Mouse (Mus musculus) neural tube, embryonic 10.5 days (tissue): ENCODE data around the gene Apoa2.
A peak's percentile ranks its signal among the peaks of the same experiment; 100 is the strongest.

ENCODE experiments used
- DNase-seq: peaks from one replicate; pipeline ENCODE4 v3.0.0-alpha.2; 2017; ENCODE audit warnings: low spot score; ENCODE audit errors: extremely low spot score

The Apoa2 gene

DNA sequence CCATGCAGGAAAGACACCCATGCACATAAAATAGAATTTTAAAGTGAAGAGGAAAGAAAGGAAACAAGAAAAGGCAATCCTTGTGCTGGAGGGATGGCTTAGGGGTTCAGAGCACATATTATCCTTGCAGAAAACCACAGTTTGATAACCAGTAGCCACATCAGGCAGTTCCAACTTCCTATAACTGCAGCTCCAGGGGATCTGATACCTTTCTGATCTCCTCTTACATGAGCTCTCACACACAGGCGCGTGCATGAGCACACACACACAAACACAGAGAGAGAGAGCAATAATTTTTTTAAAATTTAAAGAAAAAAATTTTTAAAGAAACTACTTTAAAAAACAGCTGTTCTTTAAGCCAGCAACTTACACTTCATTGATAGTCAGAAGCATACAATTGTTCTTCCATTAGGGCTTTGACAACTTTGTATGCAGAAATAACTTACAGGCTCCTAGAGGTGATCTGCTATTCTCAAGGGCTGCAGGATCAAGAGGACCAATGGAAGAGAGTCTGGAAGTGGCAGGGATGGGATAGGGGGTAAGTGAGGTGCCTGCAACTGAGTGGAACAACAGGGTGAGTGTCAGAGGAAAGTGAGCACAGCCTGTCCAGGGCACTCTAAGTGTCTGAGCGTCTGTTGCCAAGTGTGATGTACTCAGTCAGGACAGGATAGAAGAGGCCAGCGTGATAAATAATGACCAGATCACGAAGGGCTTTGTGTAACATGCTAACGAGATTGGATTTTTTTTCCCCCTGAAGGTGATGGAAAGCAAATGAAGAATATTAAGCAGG lies 19.0 kb upstream of the Apoa2 start:
- no peak for DNase-seq

DNA sequence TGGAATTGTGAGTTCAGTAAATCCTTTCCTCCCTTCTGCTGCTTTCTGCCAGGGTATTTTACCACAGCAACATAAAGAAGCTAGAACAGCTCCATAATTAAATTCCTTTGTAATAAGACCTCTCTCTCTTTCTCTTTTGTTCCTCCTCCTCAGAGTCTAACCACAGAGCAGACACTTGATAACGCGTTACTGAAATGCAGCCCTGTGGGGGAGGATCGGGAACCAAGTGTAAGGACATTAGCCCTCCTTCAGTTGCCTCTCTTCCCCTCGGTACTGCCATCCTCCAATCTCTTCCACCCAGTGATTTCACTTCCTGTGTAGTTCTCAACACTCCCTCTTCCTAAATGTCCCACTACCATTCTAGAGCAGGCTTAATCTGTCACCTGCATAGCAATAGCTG lies 15.4 kb upstream of the Apoa2 start:
- no peak for DNase-seq

DNA sequence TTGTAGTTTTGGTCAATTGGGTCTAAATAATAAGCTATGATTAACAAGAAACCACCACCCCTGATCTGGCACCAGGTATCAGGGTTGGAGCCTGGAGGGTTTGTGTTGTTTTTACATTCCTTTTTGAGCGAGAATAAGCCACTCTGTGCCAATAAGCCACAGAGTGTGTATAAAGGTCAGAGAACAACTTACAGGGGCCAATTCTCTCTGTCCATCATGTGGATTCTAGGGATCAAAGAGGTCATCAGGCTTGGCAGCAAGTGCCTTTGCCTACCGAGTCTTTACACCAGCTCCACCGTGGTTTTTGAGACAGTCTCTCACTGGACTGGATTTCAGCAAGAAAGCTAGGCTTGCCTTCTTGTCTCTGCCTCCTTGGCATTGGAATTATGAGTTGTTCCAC lies 12.0 kb upstream of the Apoa2 start:
- no peak for DNase-seq

DNA sequence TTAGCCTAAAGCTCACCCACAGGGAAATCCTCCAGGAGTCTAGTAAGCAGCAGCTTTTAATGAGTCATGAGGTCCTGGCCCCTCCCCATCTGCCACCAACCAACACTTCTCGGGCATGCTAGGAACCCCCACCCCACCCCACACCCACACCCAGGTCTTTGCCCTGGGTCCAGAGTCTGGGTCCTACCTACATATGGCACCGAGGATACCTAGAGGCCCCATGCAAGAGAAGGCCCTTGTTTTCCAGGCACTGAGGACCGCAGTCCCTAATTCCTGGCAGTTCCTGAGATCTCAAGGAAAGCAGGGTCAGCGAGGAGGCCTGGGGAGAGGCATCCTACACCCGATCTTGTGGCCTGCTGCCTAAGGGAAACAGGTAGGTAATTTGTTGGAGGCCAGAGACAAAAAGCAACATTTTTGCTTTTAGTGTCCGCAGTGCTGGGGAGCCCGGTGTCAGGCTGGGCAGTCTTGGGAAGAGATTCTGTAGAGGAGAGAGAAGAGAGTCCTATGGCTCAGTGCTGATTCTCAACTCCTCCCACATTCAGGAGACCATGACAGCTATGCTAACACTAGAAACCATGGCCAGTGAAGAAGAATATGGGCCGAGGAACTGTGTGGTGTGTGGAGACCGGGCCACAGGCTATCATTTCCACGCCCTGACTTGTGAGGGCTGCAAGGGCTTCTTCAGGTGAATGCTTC lies 10.9 kb upstream of the Apoa2 start, which contains the start of gene Nr1i3:
Gene Nr1i3 (plus strand): TSS at position 170 of the 696 bp plus-strand sequence.
- no peak for DNase-seq

DNA sequence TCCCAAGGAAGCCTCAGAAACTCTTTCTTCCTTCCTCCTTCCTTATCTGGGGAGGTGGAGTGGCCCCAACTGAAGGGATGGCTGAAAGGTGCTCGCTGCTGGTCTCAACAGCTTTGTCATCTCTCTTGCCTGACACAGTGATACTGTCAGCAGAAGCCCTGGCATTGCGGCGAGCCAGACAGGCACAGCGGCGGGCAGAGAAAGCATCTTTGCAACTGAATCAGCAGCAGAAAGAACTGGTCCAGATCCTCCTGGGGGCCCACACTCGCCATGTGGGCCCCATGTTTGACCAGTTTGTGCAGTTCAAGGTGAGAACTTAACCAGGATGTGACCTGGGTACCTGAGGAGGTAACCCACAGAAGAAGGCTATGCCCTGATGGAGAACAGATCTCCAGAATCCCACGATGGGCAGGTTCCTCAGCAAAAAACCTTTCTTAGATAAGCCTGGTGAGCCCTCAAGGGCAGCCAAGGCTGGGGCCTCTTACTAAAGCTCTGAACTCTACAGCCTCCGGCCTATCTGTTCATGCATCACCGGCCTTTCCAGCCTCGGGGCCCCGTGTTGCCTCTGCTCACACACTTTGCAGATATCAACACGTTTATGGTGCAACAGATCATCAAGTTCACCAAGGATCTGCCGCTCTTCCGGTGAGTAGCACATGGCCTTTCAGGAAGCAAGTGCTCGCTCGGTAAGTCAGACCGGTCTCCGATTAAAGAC lies 8.5 kb upstream of the Apoa2 start:
- DNase-seq = no peak

DNA sequence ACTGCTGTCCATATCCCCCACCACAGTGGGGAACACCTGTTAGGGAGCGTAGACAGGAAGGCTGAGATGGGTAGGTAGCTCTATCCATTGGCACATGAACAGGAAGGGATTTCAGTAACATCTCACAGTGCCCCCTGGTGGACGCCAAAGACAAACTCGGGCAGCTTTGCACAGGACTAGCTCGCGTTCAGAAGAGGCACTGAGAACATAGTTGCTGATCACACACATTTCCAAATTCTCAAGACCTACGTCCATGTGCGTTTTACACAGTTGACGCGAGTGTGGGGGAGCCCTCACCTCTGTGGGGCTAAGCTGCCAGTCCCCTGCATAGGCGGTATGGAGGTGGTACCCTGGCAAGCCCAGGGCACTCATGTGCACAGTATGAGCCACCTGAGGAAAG lies 4.0 kb upstream of the Apoa2 start:
- peak; percentile 87 for DNase-seq

DNA sequence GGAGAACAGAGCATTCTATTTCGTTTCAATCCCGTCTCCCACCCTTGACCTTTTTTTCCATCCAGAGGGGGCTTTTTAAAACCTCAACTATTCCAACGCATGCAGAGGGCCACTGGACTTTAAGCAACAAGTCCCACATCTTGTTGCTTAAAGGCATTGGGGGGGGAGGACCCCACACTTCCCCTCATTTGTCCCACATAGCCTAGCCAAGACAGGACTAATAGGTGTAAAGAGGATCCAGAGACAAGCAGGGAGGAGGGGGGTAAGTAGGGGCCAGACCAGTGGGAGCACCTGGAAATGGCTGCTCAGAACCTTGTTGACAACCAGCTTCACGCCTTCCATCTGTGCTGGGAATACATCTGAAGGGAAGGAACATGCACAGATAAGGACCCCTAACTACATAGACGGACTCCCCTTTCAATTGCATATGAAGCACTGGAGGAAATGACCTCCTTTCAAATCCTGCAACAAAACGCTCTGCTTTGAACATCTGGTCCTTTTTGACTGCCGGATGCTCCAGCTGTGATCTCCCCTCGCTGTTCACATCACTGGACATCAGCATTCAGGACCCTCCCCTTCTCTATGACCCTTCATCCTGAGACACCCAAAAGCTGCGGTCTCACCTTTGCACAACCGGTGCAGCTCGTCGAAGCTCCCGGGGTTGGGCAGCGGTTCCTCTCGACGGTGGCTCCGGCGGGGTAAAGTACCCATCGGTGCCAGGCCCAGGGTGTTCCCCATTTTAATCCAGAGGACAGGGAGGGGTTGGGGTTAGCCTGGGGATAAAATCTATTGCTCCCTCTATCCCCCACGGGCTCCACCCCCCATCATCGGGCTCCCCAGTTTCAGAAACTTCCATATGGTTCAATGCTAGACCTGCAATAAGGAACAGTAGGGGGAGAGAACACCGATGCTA lies 3.3 kb upstream of the Apoa2 start:
- no peak for DNase-seq

DNA sequence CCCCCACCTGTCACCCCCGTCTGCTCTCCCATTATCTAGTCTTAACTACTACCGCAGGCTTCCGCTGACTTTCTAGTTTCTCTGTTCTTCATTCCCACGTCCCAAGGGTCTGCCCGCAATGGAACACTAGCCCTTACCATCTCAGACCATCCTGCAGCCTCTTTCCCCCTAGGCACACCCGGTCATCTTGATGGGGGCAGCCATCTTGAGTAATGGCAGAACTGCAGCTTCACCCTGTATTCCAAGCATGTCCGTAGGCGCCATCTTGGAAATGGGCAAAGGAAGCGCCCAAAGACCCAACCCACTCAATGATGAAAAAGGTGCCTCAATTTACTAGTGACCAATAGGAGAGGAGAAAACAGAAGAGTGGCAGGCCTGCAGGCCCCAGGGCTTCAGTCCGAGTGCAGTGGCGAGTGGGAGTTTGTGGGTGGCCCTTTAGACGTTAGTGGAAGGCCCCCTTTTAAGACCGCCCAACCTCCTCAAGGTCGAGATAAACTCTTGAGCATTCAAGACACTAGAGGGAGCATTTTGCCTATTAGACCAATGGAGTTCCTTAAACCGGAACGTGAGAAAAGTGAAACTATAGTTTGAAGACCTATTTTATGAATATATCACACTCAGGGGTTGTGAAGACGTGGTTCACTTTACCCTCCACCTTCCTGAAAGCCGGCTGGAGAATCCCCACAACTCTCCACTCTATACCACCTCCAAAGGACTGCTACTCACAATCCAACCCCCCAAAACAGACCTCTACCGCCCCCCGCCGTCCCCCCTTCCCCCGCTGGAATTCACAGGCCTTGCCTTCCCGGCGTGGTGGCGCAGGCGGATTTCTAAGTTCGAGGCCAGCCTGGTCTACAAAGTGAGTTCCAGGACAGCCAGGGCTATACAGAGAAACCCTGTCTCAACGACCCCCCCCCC lies 2.4 kb upstream of the Apoa2 start, which contains the start of gene Tomm40l:
Gene Tomm40l (minus strand): TSS at position 277 of the 918 bp plus-strand sequence.
- DNase-seq = peak; percentile 86

DNA sequence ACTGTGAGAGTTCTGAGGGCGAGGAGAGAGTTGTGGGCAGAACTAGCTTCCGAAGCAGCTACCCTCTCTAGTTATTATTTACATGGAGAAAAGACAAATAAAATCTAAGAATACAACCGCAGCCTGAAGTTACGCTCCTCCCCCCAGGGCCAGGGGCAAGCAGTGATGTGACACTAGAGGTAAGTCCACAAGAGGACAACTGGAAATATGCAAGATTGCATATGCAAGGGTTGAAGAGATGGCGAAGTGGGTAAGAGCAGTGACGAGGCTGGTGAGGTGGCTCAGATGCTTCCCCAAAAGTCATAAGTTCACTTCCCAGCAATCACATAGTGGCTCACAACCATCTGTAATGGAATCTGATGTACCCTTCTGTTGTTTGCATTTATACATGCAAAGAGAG lies 1.7 kb upstream of the Apoa2 start:
- no peak for DNase-seq

DNA sequence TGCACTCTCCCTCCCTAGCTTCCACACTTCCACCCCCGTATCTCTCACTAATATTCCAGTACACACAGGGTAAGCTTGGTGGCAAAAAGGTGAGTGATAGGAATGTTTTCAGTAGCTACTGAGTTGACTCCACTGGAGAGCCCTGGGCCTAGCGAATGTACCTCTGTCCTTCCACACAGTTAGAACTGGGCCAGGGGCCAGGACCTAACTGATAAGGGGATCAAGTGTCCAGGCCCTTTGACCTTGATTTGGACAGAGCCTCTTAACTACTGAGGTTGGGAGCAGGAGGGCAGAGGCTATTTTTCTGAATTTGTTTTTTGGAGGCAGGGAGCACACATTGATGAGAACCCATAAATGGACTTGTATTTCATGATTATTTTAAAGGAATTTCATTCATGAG lies 1.1 kb upstream of the Apoa2 start:
- no peak for DNase-seq

DNA sequence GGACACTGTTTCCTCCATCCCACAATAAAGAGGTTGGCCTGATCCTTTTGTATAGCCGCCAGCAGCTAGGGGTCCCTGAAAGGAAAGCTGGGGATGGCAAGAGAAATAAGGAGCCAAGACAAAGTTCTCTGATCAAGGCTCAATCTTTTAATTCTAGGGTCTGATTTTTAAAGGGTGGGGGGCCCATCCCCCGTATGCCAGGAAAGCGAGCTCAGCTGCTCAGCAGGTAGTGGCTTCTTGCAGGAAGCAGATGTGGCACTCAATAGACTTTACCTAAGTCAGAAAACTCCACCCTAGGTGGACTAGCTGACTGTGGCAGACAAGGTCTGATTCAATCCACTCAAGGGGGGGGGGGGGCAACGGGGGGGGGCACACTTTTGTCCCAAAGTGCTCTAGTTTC lies 1.9 kb downstream of the Apoa2 start:
- no peak for DNase-seq

DNA sequence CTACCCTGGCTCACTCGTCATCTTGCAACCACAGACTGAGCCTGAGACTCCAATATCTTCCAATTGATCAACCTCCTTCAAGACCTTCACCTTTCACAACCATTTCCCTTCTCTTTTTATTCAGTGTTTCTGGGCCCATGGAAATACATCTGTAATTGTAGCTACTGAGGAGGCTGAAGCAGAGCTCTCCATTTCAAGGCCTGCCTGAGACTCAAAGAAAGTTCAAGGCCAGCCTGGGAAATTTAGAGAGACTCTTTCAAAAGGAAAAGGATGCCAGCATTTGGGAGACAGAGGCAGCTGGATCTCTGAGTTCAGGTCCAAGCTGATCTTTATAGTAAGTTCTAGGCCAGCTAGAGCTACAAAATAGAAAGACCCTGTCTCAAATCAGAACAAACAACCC lies 3.0 kb downstream of the Apoa2 start:
- no peak for DNase-seq

DNA sequence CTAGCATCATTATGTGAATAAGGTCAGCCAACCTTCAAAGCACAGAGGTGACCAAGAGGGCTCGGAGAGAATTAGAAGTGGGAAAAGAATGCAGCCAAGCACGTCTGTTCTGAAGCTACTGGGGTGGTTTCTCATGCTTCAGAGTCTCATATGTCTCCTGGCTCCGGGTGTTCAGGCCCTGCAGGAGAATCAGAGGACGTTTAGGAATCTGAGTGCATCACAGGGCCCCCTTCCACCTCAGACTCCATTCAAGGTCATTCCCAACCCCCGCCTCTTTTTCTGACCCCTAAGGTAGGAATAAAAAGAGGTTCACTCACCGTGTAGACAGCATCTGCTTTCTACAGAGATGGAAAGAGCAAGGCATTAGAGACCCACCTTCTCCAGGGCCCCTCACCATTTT lies 4.9 kb downstream of the Apoa2 start:
- DNase-seq = no peak

DNA sequence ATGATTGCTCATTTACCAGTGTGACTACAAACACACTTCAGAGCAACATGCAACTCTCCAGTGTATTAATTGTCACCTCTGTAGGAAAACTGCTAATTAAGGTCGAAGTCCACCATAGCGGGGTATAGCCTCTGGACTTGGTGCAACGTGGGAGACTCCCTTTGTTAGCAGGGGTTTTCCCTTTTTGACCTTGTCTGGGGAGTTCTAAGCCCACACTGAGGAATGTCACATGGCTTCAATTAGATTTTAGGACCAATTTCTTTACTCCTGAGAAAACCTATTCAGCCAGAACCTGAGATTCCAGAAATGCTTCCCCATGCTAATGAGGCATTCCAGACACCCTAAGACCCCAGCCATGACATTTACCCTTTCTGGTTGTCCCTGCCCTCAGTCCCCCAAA lies 5.4 kb downstream of the Apoa2 start:
- no peak for DNase-seq

DNA sequence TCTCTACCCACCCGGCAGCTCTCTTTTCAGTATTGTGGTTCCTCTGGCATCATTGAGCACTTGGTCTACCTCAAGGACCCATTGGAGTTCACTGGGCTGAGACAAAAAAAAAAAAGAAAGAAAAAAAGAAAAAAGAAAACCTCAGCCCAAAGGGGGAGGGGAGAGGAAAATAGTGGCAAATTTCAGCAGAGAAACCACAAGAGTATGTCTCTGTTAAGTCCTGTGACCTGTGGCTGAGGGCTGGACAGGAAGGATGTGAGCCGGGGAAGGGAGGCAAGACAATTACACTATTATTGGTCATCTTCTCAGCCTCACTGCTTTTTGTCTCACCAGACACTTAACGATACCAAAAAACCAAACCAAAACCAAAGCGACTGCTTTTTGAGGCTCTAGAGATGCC lies 7.0 kb downstream of the Apoa2 start:
- no peak for DNase-seq

DNA sequence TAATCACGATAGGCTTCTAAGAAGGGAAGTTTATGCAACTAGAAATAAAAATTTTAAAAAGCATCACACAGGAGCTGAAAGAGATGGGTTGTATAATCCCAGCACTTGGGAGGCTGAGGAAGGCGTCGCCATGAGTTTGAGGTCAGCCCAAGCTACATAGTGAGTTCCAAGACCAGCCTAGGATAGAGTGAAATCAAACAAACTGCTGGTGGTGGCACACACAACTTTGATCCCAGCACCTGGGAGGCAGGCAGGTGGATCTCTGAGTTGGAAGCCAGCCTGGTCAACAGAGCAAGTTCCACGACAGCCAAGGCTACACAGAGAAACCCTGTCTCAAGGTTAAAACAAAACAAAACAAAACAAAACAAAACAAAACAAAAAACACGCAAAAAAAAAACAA lies 7.5 kb downstream of the Apoa2 start:
- no peak for DNase-seq

DNA sequence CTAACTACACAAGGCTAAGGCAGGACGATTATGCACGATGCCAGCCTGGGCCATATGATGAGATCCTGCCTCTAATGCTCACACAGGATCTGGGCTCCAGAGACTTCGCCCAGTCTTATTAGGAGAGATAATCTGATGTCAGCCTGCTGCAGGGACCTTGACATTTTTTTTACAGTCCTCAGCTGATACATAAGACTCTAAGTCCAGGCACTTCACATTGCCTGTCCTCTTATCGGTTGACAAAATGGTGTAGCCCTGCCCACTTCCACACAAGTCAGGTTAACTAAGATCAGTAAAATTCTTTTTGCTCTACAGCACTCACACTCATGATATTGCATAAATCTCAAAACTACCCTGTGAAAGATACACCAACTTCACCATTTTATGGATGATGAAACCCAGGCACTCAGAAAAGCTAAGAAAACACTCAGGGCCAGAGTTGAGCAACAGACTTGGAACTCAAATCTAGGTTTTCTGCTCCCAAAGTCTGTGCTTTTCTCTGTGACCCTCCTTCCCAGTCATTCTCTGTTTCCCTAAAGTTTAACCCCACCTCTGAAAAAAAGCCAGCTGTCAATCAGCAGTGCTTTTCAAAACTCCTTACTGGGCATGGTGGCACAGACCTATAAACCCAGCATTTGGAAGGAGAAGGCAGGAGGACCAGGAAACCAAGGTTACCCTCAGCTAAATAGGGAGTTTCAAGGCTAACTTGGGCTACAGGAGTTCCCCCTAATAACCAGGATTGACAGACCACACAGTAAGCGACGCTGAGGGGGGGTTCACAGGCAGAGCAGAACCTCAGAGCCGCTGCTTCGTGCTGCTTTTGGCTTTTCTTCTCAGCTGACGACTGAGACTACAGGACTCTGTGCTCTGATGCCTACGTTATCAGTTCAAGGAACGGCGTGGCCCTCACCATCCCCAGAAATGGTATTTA lies 8.2 kb downstream of the Apoa2 start:
- no peak for DNase-seq

DNA sequence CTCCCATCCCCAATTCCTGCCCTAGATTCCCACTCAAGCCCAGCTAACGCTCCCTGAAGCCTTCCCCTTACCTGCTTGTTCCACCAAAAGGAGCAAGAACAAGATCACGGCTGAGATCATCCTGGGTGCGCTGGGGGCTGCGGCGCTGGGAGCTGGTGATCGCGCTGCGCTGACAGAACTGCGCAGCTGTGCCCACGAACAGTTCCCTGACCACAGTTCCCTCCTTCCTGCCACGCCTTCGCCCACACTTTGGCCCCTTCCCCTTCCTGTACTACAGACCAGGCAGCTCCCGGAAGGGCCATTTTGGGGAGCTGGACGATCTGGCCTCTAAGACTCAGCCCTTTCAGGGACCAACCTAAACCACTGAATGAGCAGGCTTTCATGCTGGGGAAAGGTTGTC lies 9.3 kb downstream of the Apoa2 start, which contains the start of gene Fcer1g:
Gene Fcer1g (minus strand): TSS at position 240 of the 400 bp plus-strand sequence.
- DNase-seq = no peak

DNA sequence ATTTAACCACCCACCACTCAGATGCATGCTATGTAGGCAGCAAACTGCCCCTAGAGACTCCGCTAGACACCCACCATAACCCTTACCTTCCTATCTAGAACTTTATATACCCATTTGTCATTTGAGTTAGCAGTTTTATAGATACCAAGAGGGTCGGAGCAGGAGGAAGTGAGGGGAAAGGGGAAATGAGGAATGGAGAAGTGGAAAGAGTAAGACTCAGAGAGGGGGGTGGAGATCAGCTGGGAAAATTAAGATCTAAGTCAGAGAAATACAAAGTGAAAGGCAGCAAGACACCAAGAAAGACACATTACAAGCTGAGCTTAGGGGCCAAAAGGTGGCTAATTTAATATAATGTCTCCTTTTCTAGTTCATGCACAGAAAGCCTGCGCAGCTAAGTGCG lies 9.7 kb downstream of the Apoa2 start:
- DNase-seq = no peak
